Mouse (Mus musculus): Measurements from ENCODE around the gene BC052040. TPM values are rescaled to one million over a fixed set of nuclear protein-coding genes. Genes with fewer than 3 reads are reported as not detected.

The BC052040 gene
- total RNA-seq, 4 experiments from 2014 or later, result 6.5 to 7.9 (median 7.3) TPM

- DNase-seq (ENCODE audit: low spot score in 2 of 2), result no peak
Observed at GRCm38 (mm10) chr2:115764595-115765305, 183.2 kb downstream of the BC052040 start.

GRCm38 (mm10) chr2:115769597-115770305, 188.2 kb downstream of the BC052040 start:
- DNase-seq (ENCODE audit: low spot score in 2 of 2), result peak; percentile 12 to 17

- DNase-seq (ENCODE audit: low spot score in 2 of 2), result no peak
Observed at GRCm38 (mm10) chr2:115772709-115773108, 191.2 kb downstream of the BC052040 start.

GRCm38 (mm10) chr2:115774153-115774908, 192.8 kb downstream of the BC052040 start:
- no peak for DNase-seq (ENCODE audit: low spot score in 2 of 2)

GRCm38 (mm10) chr2:115775488-115776217, 194.1 kb downstream of the BC052040 start:
- DNase-seq (ENCODE audit: low spot score in 2 of 2), result no peak

GRCm38 (mm10) chr2:115776924-115777860, 195.7 kb downstream of the BC052040 start:
- no peak for DNase-seq (ENCODE audit: low spot score in 2 of 2)

- no peak for DNase-seq (ENCODE audit: low spot score in 2 of 2)
Observed at GRCm38 (mm10) chr2:115780546-115781011, 199.1 kb downstream of the BC052040 start.

GRCm38 (mm10) chr2:115785687-115786086, 204.2 kb downstream of the BC052040 start:
- DNase-seq (ENCODE audit: low spot score in 2 of 2), result no peak

GRCm38 (mm10) chr2:115798839-115799238, 217.3 kb downstream of the BC052040 start:
- no peak for DNase-seq (ENCODE audit: low spot score in 2 of 2)

GRCm38 (mm10) chr2:115808376-115808775, 226.9 kb downstream of the BC052040 start:
- no peak for DNase-seq (ENCODE audit: low spot score in 2 of 2)

GRCm38 (mm10) chr2:115813316-115813715, 231.8 kb downstream of the BC052040 start:
- no peak for DNase-seq (ENCODE audit: low spot score in 2 of 2)

- DNase-seq (ENCODE audit: low spot score in 2 of 2), result no peak
Observed at GRCm38 (mm10) chr2:115813721-115814120, 232.2 kb downstream of the BC052040 start.

- DNase-seq (ENCODE audit: low spot score in 2 of 2), result no peak
Observed at GRCm38 (mm10) chr2:115817959-115818358, 236.4 kb downstream of the BC052040 start.

GRCm38 (mm10) chr2:115822361-115822760, 240.8 kb downstream of the BC052040 start:
- peak; percentile 17 to 50 for DNase-seq (ENCODE audit: low spot score in 2 of 2)

Small RNAs within 50 kb of the gene (microRNA-seq; reads per million reads assigned to microRNA genes)
- gene Mir1951, result 0 reads per million in 2 experiments
